Mouse (Mus musculus): Measurements from ENCODE around the gene Snapc2. TPM values are rescaled to one million over a fixed set of nuclear protein-coding genes. Genes with fewer than 3 reads are reported as not detected.
"Not testable (repeated sequence)": the region's sequence is repeated elsewhere in the genome, so short reads cannot be mapped to it uniquely, and the experiment has no call there.

Snapc2 gene
- polyA plus RNA-seq, 1 experiment from 2014 or later, result 73.5 TPM

DNA sequence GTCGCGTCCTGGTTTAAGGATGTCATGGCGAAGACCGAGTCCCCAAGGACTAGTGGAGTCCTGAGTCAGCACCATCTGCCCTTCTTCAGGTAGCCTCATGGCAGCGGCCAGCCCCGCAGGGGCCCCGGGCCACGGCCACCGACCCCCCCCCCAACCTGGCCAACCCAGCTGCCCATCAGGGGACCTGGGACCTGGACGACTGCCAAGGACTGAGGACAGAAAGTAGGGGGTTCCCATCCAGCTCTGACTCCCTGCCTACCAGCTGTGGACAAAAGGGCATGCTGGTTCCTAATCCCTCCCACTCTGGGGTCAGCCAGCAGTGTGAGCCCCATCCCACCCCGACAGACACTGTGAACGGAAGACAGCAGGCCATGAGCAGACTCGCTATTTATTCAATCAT is 7.1 kb upstream of the Snapc2 start:
- Histone ChIP-seq H3K4me2 (ENCODE audit: low read depth, severe bottlenecking) (no peak overlapping the region), H3K4me1 (ENCODE audit: control insufficient read depth, insufficient read depth, low read length) (peaks cover 7% of the 10 kb centered on the region; the same call in 1 of the 2 replicates), H3K27me3 (ENCODE audit: control insufficient read depth, insufficient read depth, low read length) (no peaks in the 10 kb centered on the region), H3K36me3 (ENCODE audit: control insufficient read depth, insufficient read depth, low read length) (peaks cover 30% of the 10 kb centered on the region), H3K9me3 (ENCODE audit: control insufficient read depth, low read length) (no peaks in the 10 kb centered on the region; the same call in 1 of the 2 replicates), H3K27ac (replicated peaks; ENCODE audit: low read depth, low read length) (no peak overlapping the region), H3K9ac (ENCODE audit: low read length) (no peak overlapping the region), H3K4me3 (ENCODE audit: low read depth, low read length) (no peak overlapping the region)
- no peak for ATAC-seq (ENCODE audit: insufficient number of reproducible peaks, low FRiP score, low TSS enrichment, low read depth)
- WGBS, result 84% methylated on average over 13 of the region's 13 CpGs
- DNase-seq (ENCODE audit: low spot score), result no peak

DNA sequence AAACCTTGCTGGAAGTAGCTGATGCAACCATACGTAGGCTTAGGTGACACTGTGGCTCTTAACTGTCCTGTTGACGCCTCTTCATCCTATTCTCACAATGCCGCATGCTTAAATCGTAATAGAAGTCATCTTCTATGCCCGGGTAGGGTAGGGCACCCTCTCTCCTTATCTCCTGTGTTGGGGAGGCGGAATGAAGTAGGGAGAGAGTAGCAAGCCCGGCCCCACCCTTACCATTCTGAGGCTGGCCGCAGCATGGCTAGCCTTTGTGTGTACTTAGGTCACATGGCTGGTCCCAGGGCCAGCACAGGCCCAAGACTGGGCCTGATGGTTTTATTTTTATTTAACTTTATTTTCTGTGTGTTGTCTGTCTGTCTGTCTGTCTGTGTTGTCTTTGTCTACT is 5.6 kb upstream of the Snapc2 start:
- WGBS, result 88% methylated on average over 8 of the region's 8 CpGs
- no peak for ATAC-seq (ENCODE audit: insufficient number of reproducible peaks, low FRiP score, low TSS enrichment, low read depth)
- Histone ChIP-seq H3K4me1 (ENCODE audit: control insufficient read depth, insufficient read depth, low read length) (peaks cover 7% of the 10 kb centered on the region; the same call in 1 of the 2 replicates), H3K9ac (ENCODE audit: low read length) (no peak overlapping the region), H3K27ac (replicated peaks; ENCODE audit: low read depth, low read length) (no peak overlapping the region), H3K4me3 (ENCODE audit: low read depth, low read length) (no peak overlapping the region), H3K27me3 (ENCODE audit: control insufficient read depth, insufficient read depth, low read length) (no peaks in the 10 kb centered on the region), H3K36me3 (ENCODE audit: control insufficient read depth, insufficient read depth, low read length) (peaks cover 30% of the 10 kb centered on the region), H3K9me3 (ENCODE audit: control insufficient read depth, low read length) (no peaks in the 10 kb centered on the region; the same call in 1 of the 2 replicates), H3K4me2 (ENCODE audit: low read depth, severe bottlenecking) (no peak overlapping the region)
- DNase-seq (ENCODE audit: low spot score), result no peak

DNA sequence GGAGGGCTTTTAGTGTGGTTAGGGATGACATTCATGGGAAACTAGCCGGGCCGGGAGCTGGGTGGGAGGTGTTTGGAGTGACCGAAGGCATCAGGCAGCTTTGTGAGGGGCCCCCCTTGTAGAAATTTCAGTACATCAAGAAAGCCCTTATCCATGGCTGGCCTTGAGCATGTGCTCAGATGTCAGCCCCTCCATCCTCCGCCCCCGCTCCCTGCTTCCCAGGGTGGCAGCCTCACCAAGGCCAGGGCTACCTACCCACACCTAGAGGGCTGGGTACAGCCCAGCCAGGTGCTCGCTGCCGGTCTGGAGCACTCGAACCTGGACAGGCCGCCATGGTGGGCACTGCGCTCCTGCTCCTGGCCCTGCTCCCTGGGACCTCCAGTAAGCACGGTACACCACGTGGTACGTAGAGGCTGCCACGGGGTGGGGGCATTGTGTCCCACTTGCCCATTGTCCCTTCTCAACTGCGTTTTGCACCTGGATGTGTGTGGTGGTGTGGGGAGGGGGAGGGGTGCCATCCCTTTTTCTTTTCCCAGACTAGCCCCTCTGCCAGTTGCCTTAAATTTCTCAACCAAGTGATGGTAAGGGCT is 4.8 kb upstream of the Snapc2 start, which contains the start of gene Tgfbr3l:
Gene Tgfbr3l, plus strand, starts transcription at position 264 of the 590 bp plus-strand sequence.
- Histone ChIP-seq H3K27ac (replicated peaks; ENCODE audit: low read depth, low read length) (no peak within 1 kb of the TSS), H3K4me3 (ENCODE audit: low read depth, low read length) (no peak within 1 kb of the TSS), H3K36me3 (ENCODE audit: control insufficient read depth, insufficient read depth, low read length) (peaks cover 24% of the 10 kb centered on the region), H3K4me1 (ENCODE audit: control insufficient read depth, insufficient read depth, low read length) (peaks cover 7% of the 10 kb centered on the region; the same call in 1 of the 2 replicates), H3K4me2 (ENCODE audit: low read depth, severe bottlenecking) (peak within 1 kb of the TSS; percentile 22; the same call in 1 of the 2 replicates), H3K27me3 (ENCODE audit: control insufficient read depth, insufficient read depth, low read length) (no peaks in the 10 kb centered on the region), H3K9me3 (ENCODE audit: control insufficient read depth, low read length) (no peaks in the 10 kb centered on the region), H3K9ac (ENCODE audit: low read length) (no peak within 1 kb of the TSS)
- DNase-seq (ENCODE audit: low spot score) (no peak), ATAC-seq (ENCODE audit: insufficient number of reproducible peaks, low FRiP score, low TSS enrichment, low read depth) (no peak)
- 79% methylated on average over 15 of the region's 15 CpGs for WGBS

DNA sequence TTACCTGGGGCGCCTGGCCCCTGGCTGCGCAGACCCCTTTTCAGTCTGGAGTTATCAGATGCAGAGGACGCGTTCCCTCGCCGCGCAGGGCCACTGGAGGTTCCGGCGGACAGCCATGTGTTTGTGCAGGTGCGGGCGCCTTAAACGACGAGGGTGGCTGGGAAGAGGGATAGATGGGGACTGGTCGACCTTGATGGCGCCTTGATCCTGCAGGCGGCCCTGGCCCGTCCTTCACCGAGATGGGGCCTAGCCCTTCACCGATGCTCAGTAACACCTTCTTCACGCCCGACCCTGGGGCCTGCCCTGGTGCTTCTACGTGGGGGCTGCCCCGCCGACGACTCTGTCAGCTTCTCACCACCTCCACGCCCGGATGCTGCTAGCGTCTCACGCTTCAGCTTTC is 3.7 kb upstream of the Snapc2 start:
- WGBS, result 13% methylated on average over 29 of the region's 29 CpGs
- ATAC-seq (ENCODE audit: insufficient number of reproducible peaks, low FRiP score, low TSS enrichment, low read depth) (no peak), DNase-seq (ENCODE audit: low spot score) (peak; percentile 70)
- H3K27ac ChIP-seq (replicated peaks; ENCODE audit: low read depth, low read length), result no peak overlapping the region
- H3K9ac ChIP-seq (ENCODE audit: low read length), result peak overlapping the region; percentile 22; the same call in 1 of the 2 replicates
- peaks cover 10% of the 10 kb centered on the region for H3K4me1 ChIP-seq (ENCODE audit: control insufficient read depth, insufficient read depth, low read length)
- H3K27me3 ChIP-seq (ENCODE audit: control insufficient read depth, insufficient read depth, low read length), result no peaks in the 10 kb centered on the region
- no peaks in the 10 kb centered on the region for H3K9me3 ChIP-seq (ENCODE audit: control insufficient read depth, low read length)
- peak overlapping the region; percentile 22; the same call in 1 of the 2 replicates for H3K4me2 ChIP-seq (ENCODE audit: low read depth, severe bottlenecking)
- peaks cover 16% of the 10 kb centered on the region for H3K36me3 ChIP-seq (ENCODE audit: control insufficient read depth, insufficient read depth, low read length)
- no peak overlapping the region for H3K4me3 ChIP-seq (ENCODE audit: low read depth, low read length)

DNA sequence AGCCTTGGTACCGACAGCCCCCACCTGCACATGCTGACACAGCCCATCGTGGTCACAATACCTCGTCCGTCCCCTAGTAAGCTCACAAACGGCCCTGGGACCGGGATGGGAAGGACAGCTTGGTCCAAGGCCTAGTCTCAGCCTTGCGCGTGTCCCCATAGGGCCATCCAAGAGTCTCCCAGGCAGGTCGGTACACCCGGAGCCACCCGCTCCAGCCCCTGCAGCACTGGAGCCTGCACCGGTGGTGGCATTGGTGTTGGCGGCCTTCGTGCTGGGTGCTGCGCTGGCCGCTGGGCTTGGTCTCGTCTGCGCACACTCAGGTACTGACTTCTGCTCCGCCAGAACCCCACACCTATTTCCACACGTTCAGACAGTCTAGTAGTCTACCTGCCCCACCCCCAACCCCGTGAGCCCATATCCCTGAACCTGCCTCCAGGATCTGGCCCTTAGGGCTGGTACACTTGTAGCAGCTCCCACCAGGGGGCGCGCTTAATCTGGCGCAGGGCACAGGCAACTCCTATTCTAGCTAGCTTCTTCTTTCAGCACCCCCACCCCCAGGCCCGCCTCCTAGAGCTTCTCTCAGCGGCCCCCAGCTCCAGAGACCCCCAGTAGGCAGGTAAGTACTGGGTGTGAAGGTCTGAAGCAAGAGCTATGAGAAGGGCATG is 2.4 kb upstream of the Snapc2 start:
- H3K36me3 ChIP-seq (ENCODE audit: control insufficient read depth, insufficient read depth, low read length), result peaks cover 11% of the 10 kb centered on the region
- DNase-seq (ENCODE audit: low spot score) (peak; percentile 89), ATAC-seq (ENCODE audit: insufficient number of reproducible peaks, low FRiP score, low TSS enrichment, low read depth) (peak; percentile 26; the same call in 1 of the 2 replicates)
- no peaks in the 10 kb centered on the region for H3K27me3 ChIP-seq (ENCODE audit: control insufficient read depth, insufficient read depth, low read length)
- H3K4me1 ChIP-seq (ENCODE audit: control insufficient read depth, insufficient read depth, low read length), result peaks cover 11% of the 10 kb centered on the region
- no peak overlapping the region for H3K4me3 ChIP-seq (ENCODE audit: low read depth, low read length)
- H3K9me3 ChIP-seq (ENCODE audit: control insufficient read depth, low read length), result no peaks in the 10 kb centered on the region
- H3K27ac ChIP-seq (replicated peaks; ENCODE audit: low read depth, low read length), result no peak overlapping the region
- 30% methylated on average over 26 of the region's 26 CpGs for WGBS
- peak overlapping the region; percentile 37; the same call in 1 of the 2 replicates for H3K9ac ChIP-seq (ENCODE audit: low read length)
- no peak overlapping the region for H3K4me2 ChIP-seq (ENCODE audit: low read depth, severe bottlenecking)

DNA sequence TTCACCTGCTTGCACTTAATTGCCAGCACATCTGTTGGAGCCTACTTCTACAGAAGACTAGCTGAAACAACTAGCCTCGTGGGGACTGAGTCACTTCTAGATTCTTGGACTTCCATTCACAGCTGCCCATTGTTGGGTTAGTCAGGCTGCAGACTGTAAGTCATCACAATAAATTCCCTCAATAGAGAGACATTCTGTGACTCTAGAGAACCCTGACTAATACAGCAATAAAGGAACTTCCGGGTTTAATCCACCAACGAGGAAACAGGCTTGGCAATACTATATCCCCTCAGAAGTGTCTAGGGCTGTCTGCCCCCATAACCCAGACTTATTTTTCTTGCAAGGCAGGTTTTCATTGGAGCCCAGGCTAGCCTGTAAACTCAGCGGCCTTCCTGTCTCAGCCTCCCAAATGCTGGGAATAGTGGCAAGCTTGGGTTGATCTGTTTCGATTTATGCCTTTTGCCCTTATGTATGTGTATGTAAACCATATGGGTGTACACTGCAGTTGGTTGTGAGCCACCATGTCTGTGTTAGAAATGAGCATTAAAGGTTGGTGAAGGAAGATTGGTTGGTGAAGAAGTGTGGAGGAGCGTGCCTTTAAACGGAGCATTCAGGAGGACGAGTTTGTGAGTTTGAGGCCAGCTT is 642 bp upstream of the Snapc2 start:
- H3K27me3 ChIP-seq (ENCODE audit: control insufficient read depth, insufficient read depth, low read length), result no peaks in the 10 kb centered on the region
- H3K9me3 ChIP-seq (ENCODE audit: control insufficient read depth, low read length), result no peaks in the 10 kb centered on the region
- H3K27ac ChIP-seq (replicated peaks; ENCODE audit: low read depth, low read length), result no peak overlapping the region
- H3K4me1 ChIP-seq (ENCODE audit: control insufficient read depth, insufficient read depth, low read length), result peaks cover 13% of the 10 kb centered on the region
- peak overlapping the region; percentile 66 for H3K4me2 ChIP-seq (ENCODE audit: low read depth, severe bottlenecking)
- 49% methylated on average over 8 of the region's 8 CpGs for WGBS
- H3K36me3 ChIP-seq (ENCODE audit: control insufficient read depth, insufficient read depth, low read length), result peaks cover 2% of the 10 kb centered on the region
- no peak for DNase-seq (ENCODE audit: low spot score)
- no peak for ATAC-seq (ENCODE audit: insufficient number of reproducible peaks, low FRiP score, low TSS enrichment, low read depth)
- H3K4me3 ChIP-seq (ENCODE audit: low read depth, low read length), result peak overlapping the region; percentile 82
- H3K9ac ChIP-seq (ENCODE audit: low read length), result no peak overlapping the region

DNA sequence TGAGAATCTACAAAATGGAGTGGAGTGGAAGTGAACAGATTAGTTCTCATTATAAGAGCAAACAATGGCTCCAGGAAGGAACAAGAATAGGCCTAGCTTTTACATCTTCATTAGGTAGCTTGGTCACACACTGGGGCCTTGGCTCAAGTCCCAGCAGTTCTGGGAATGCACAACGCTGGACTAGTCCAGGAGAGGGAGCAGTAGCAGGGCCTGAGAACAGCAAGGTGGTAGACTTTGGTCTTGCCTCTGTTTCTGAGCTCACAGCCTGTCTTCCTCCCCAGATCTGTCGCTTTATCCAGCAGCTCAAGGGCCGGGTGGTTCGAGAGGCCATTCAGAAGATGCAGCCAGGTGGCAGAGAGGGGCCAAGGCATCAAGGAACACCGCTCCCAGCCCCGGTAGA is 1.1 kb downstream of the Snapc2 start:
- peak overlapping the region; percentile 82; the same call in 1 of the 2 replicates for H3K4me3 ChIP-seq (ENCODE audit: low read depth, low read length)
- 65% methylated on average over 6 of the region's 6 CpGs for WGBS
- H3K36me3 ChIP-seq (ENCODE audit: control insufficient read depth, insufficient read depth, low read length), result peaks cover 2% of the 10 kb centered on the region
- H3K9ac ChIP-seq (ENCODE audit: low read length), result no peak overlapping the region
- H3K27me3 ChIP-seq (ENCODE audit: control insufficient read depth, insufficient read depth, low read length), result no peaks in the 10 kb centered on the region
- H3K4me1 ChIP-seq (ENCODE audit: control insufficient read depth, insufficient read depth, low read length), result peaks cover 19% of the 10 kb centered on the region
- ATAC-seq (ENCODE audit: insufficient number of reproducible peaks, low FRiP score, low TSS enrichment, low read depth), result no peak
- peak overlapping the region; percentile 66 for H3K4me2 ChIP-seq (ENCODE audit: low read depth, severe bottlenecking)
- no peaks in the 10 kb centered on the region; the same call in 1 of the 2 replicates for H3K9me3 ChIP-seq (ENCODE audit: control insufficient read depth, low read length)
- no peak overlapping the region for H3K27ac ChIP-seq (replicated peaks; ENCODE audit: low read depth, low read length)
- DNase-seq (ENCODE audit: low spot score), result no peak

DNA sequence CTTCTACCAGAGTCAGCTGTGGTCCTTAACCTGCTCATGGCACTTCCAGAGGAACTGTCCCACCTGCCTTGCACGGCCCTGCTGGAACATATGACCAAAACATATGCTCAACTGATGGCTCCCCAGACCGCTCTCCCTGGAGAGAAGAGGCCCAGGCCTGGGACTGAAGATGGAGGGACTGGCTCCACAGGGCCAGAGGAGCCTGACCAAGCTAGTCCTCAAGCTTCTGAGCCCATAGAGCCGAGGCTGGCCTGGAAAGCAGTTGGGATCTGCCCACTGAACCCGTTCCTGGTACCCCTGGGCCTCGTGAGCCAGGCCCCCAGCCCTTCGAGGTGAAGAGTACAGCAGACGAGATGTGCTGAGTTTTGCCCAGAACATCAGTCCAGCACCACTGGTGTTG is 2.6 kb downstream of the Snapc2 start:
- H3K27ac ChIP-seq (replicated peaks; ENCODE audit: low read depth, low read length); H3K36me3 ChIP-seq (ENCODE audit: control insufficient read depth, insufficient read depth, low read length); H3K9ac ChIP-seq (ENCODE audit: low read length); H3K27me3 ChIP-seq (ENCODE audit: control insufficient read depth, insufficient read depth, low read length); ATAC-seq (ENCODE audit: insufficient number of reproducible peaks, low FRiP score, low TSS enrichment, low read depth); H3K4me3 ChIP-seq (ENCODE audit: low read depth, low read length); H3K4me2 ChIP-seq (ENCODE audit: low read depth, severe bottlenecking); H3K9me3 ChIP-seq (ENCODE audit: control insufficient read depth, low read length); DNase-seq (ENCODE audit: low spot score): not testable (repeated sequence)
- 89% methylated on average over 7 of the region's 7 CpGs for WGBS
- H3K4me1 ChIP-seq (ENCODE audit: control insufficient read depth, insufficient read depth, low read length), result peaks cover 18% of the 10 kb centered on the region; the same call in 1 of the 2 replicates

All from limb, embryonic 11.5 days (tissue).